Mouse (Mus musculus): ENCODE data around the gene Fcgr2b. TPM values are rescaled to one million over a fixed set of nuclear protein-coding genes. Genes with fewer than 3 reads are reported as not detected.

The Fcgr2b gene
- polyA plus RNA-seq, 1 experiment from 2014 or later, result not detected

GRCm38 (mm10) chr1:170926941-170927340, 49.4 kb downstream of the Fcgr2b start:
- DNase-seq (ENCODE audit: low spot score, missing footprints), result no peak
- no peak overlapping the region for H3K9ac ChIP-seq (ENCODE audit: low read length)
- H3K9me3 ChIP-seq (ENCODE audit: control insufficient read depth, low read length), result no peaks in the 10 kb centered on the region
- H3K27me3 ChIP-seq (ENCODE audit: control insufficient read depth, insufficient read depth, low read length), result no peaks in the 10 kb centered on the region
- no peak overlapping the region for H3K27ac ChIP-seq (ENCODE audit: low read depth, low read length)
- H3K4me3 ChIP-seq (ENCODE audit: low read depth, low read length), result no peak overlapping the region
- no peak overlapping the region for H3K4me2 ChIP-seq
- no peak for ATAC-seq (ENCODE audit: low FRiP score)
- WGBS, result 66% methylated on average over 6 of the region's 6 CpGs
- H3K4me1 ChIP-seq (ENCODE audit: control insufficient read depth, insufficient read depth, low read length), result no peaks in the 10 kb centered on the region
- no peaks in the 10 kb centered on the region for H3K36me3 ChIP-seq (ENCODE audit: control insufficient read depth, insufficient read depth, low read length)

GRCm38 (mm10) chr1:170924485-170924884, 51.9 kb downstream of the Fcgr2b start:
- no peak overlapping the region for H3K4me3 ChIP-seq (ENCODE audit: low read depth, low read length)
- no peak overlapping the region for H3K9ac ChIP-seq (ENCODE audit: low read length)
- H3K27ac ChIP-seq (ENCODE audit: low read depth, low read length), result no peak overlapping the region
- 86% methylated on average over 6 of the region's 6 CpGs for WGBS
- H3K4me1 ChIP-seq (ENCODE audit: control insufficient read depth, insufficient read depth, low read length), result no peaks in the 10 kb centered on the region
- no peaks in the 10 kb centered on the region for H3K9me3 ChIP-seq (ENCODE audit: control insufficient read depth, low read length)
- H3K36me3 ChIP-seq (ENCODE audit: control insufficient read depth, insufficient read depth, low read length), result no peaks in the 10 kb centered on the region
- no peaks in the 10 kb centered on the region for H3K27me3 ChIP-seq (ENCODE audit: control insufficient read depth, insufficient read depth, low read length)
- ATAC-seq (ENCODE audit: low FRiP score), result no peak
- no peak overlapping the region for H3K4me2 ChIP-seq
- DNase-seq (ENCODE audit: low spot score, missing footprints), result no peak

GRCm38 (mm10) chr1:170919308-170919707, 57.0 kb downstream of the Fcgr2b start:
- DNase-seq (ENCODE audit: low spot score, missing footprints) (peak; percentile 70), ATAC-seq (ENCODE audit: low FRiP score) (no peak)
- Histone ChIP-seq H3K27me3 (ENCODE audit: control insufficient read depth, insufficient read depth, low read length) (no peaks in the 10 kb centered on the region), H3K4me2 (no peak overlapping the region), H3K9me3 (ENCODE audit: control insufficient read depth, low read length) (no peaks in the 10 kb centered on the region), H3K36me3 (ENCODE audit: control insufficient read depth, insufficient read depth, low read length) (no peaks in the 10 kb centered on the region), H3K4me3 (ENCODE audit: low read depth, low read length) (no peak overlapping the region), H3K27ac (ENCODE audit: low read depth, low read length) (no peak overlapping the region), H3K9ac (ENCODE audit: low read length) (no peak overlapping the region), H3K4me1 (ENCODE audit: control insufficient read depth, insufficient read depth, low read length) (no peaks in the 10 kb centered on the region)
- 91% methylated on average over 8 of the region's 8 CpGs for WGBS

GRCm38 (mm10) chr1:170915657-170916056, 60.7 kb downstream of the Fcgr2b start:
- H3K4me1 ChIP-seq (ENCODE audit: control insufficient read depth, insufficient read depth, low read length), result no peaks in the 10 kb centered on the region
- H3K27me3 ChIP-seq (ENCODE audit: control insufficient read depth, insufficient read depth, low read length), result no peaks in the 10 kb centered on the region
- no peak overlapping the region for H3K27ac ChIP-seq (ENCODE audit: low read depth, low read length)
- no peak overlapping the region for H3K4me3 ChIP-seq (ENCODE audit: low read depth, low read length)
- DNase-seq (ENCODE audit: low spot score, missing footprints) (no peak), ATAC-seq (ENCODE audit: low FRiP score) (no peak)
- no peak overlapping the region for H3K9ac ChIP-seq (ENCODE audit: low read length)
- H3K36me3 ChIP-seq (ENCODE audit: control insufficient read depth, insufficient read depth, low read length), result no peaks in the 10 kb centered on the region
- no peak overlapping the region for H3K4me2 ChIP-seq
- H3K9me3 ChIP-seq (ENCODE audit: control insufficient read depth, low read length), result no peaks in the 10 kb centered on the region
- WGBS, result 81% methylated on average over 5 of the region's 5 CpGs

- Histone ChIP-seq H3K4me1 (ENCODE audit: control insufficient read depth, insufficient read depth, low read length) (peaks cover 5% of the 10 kb centered on the region; the same call in 1 of the 2 replicates), H3K36me3 (ENCODE audit: control insufficient read depth, insufficient read depth, low read length) (no peaks in the 10 kb centered on the region), H3K9me3 (ENCODE audit: control insufficient read depth, low read length) (no peaks in the 10 kb centered on the region), H3K27ac (ENCODE audit: low read depth, low read length) (no peak within 1 kb of the TSS), H3K27me3 (ENCODE audit: control insufficient read depth, insufficient read depth, low read length) (peaks cover 14% of the 10 kb centered on the region), H3K4me2 (no peak within 1 kb of the TSS), H3K4me3 (ENCODE audit: low read depth, low read length) (no peak within 1 kb of the TSS), H3K9ac (ENCODE audit: low read length) (no peak within 1 kb of the TSS)
- no peak for ATAC-seq (ENCODE audit: low FRiP score)
- WGBS, result 58% methylated on average over 5 of the region's 5 CpGs
- no peak for DNase-seq (ENCODE audit: low spot score, missing footprints)
Measured at GRCm38 (mm10) chr1:170912891-170913615, 63.3 kb downstream of the Fcgr2b start, which contains the start of gene Fcrlb. Gene Fcrlb, minus strand, starts transcription at chr1:170912941.

GRCm38 (mm10) chr1:170911907-170912660, 64.3 kb downstream of the Fcgr2b start:
- Histone ChIP-seq H3K9ac (ENCODE audit: low read length) (no peak overlapping the region), H3K4me1 (ENCODE audit: control insufficient read depth, insufficient read depth, low read length) (peaks cover 7% of the 10 kb centered on the region; the same call in 1 of the 2 replicates), H3K27ac (ENCODE audit: low read depth, low read length) (no peak overlapping the region), H3K36me3 (ENCODE audit: control insufficient read depth, insufficient read depth, low read length) (no peaks in the 10 kb centered on the region), H3K9me3 (ENCODE audit: control insufficient read depth, low read length) (no peaks in the 10 kb centered on the region), H3K4me3 (ENCODE audit: low read depth, low read length) (no peak overlapping the region), H3K4me2 (no peak overlapping the region), H3K27me3 (ENCODE audit: control insufficient read depth, insufficient read depth, low read length) (peaks cover 23% of the 10 kb centered on the region)
- ATAC-seq (ENCODE audit: low FRiP score) (no peak), DNase-seq (ENCODE audit: low spot score, missing footprints) (peak; percentile 51)
- 84% methylated on average over 11 of the region's 11 CpGs for WGBS

Other genes with a start within 250 kb of the Fcgr2b start
- 9.4 and 11.2 TPM in 2 replicates for gene Atf6, start 108.8 kb downstream of the Fcgr2b start, polyA plus RNA-seq (2014; fragmentation: Nextera tagmentation; extraction: Ambion mirVana)
- 0.31 TPM in 1 of 2 replicates, not detected in the other for gene Gm26620, start 91.5 kb downstream of the Fcgr2b start, polyA plus RNA-seq (2014; fragmentation: Nextera tagmentation; extraction: Ambion mirVana)
- 28.9 and 31.1 TPM in 2 replicates for gene Dusp12, start 91.0 kb downstream of the Fcgr2b start, polyA plus RNA-seq (2014; fragmentation: Nextera tagmentation; extraction: Ambion mirVana)
- gene Fcrlb, start 63.6 kb downstream of the Fcgr2b start, polyA plus RNA-seq (2014; fragmentation: Nextera tagmentation; extraction: Ambion mirVana), result not detected in 2 replicates
- gene Fcrla, start 49.0 kb downstream of the Fcgr2b start, polyA plus RNA-seq (2014; fragmentation: Nextera tagmentation; extraction: Ambion mirVana), result not detected in 2 replicates
- 0.18 and 0.55 TPM in 2 replicates for gene Fcgr4, start 42.4 kb upstream of the Fcgr2b start, polyA plus RNA-seq (2014; fragmentation: Nextera tagmentation; extraction: Ambion mirVana)
- gene Fcgr3, start 88.4 kb upstream of the Fcgr2b start, polyA plus RNA-seq (2014; fragmentation: Nextera tagmentation; extraction: Ambion mirVana), result 8.5 and 8.6 TPM in 2 replicates
- 1.7 and 2.4 TPM in 2 replicates for gene Cfap126, start 137.4 kb upstream of the Fcgr2b start, polyA plus RNA-seq (2014; fragmentation: Nextera tagmentation; extraction: Ambion mirVana)
- 291 and 314 TPM in 2 replicates for gene Sdhc, start 174.1 kb upstream of the Fcgr2b start, polyA plus RNA-seq (2014; fragmentation: Nextera tagmentation; extraction: Ambion mirVana)
- gene Mpz, start 174.2 kb upstream of the Fcgr2b start, polyA plus RNA-seq (2014; fragmentation: Nextera tagmentation; extraction: Ambion mirVana), result 0.12 TPM in 2 replicates
- gene Pcp4l1, start 219.7 kb upstream of the Fcgr2b start, polyA plus RNA-seq (2014; fragmentation: Nextera tagmentation; extraction: Ambion mirVana), result 30.1 and 32.0 TPM in 2 replicates
- 0.10 and 0.18 TPM in 2 replicates for gene Nr1i3, start 237.4 kb upstream of the Fcgr2b start, polyA plus RNA-seq (2014; fragmentation: Nextera tagmentation; extraction: Ambion mirVana)
- gene Tomm40l, start 246.0 kb upstream of the Fcgr2b start, polyA plus RNA-seq (2014; fragmentation: Nextera tagmentation; extraction: Ambion mirVana), result 24.0 and 24.7 TPM in 2 replicates
- 2.1 and 3.7 TPM in 2 replicates for gene Apoa2, start 248.5 kb upstream of the Fcgr2b start, polyA plus RNA-seq (2014; fragmentation: Nextera tagmentation; extraction: Ambion mirVana)